Mouse (Mus musculus) liver, postnatal 0 days (tissue): ENCODE measurements at regions not wholly inside any gene's neighbourhood (a gene's known extent, or its start where the extent isn't known, plus 50 kb on each side); places are given as distances from the start of the nearest gene placed in this dataset.

ENCODE experiments used
- CTCF ChIP-seq: sonication (generic); IDR thresholded peaks from 2 replicates; pipeline ENCODE4 v1.5.1; 2016; ENCODE audit warnings: antibody characterized with exemption, low read depth
- EP300 ChIP-seq: IDR thresholded peaks from 2 replicates; pipeline ENCODE4 v1.6.1; 2016; ENCODE audit warnings: antibody characterized with exemption, low read depth, mild to moderate bottlenecking

- TF ChIP-seq CTCF (no peak), EP300 (no peak)
These were observed 174.9 kb downstream of the Osr1 start for GRCm38 (mm10) chr12:9744709-9745395.
